Mouse (Mus musculus): ENCODE results near the gene Atmin.

DNA sequence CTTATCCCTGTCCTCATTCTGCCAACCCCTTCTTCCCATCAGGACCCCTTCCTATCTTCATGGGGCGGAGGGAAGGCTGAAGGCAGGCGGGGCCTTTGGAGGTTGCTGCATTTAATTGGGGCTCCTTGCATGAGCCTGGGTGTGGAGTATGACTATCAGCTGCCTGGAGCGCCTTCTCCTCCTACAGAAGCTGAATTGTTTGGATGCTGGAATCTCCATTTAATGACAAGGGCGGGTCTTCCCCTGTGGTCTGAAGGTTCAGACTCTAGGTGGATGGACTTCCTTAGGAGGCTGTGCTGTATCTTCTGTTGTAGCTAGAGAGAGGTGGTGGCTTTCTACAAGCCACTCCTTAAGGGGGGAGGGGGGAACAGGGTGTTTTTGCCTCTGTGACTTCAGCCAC lies 8.2 kb upstream of the Atmin start:
- TF ChIP-seq CTCF (IDR thresholded peaks at IDR 0.05; ENCODE audit: borderline replicate concordance, insufficient read depth, low read length) (no peak), POLR2A (IDR thresholded peaks at IDR 0.05; ENCODE audit: low read depth, low read length) (no peak)

Measured in embryonic fibroblast, embryonic 13.5 days (primary cell).